Mouse (Mus musculus) midbrain, embryonic 10.5 days (tissue): ENCODE measurements around the gene Pdc. TPM values are rescaled to one million over a fixed set of nuclear protein-coding genes. Genes with fewer than 3 reads are reported as not detected.
"Not testable (repeated sequence)": the region's sequence is repeated elsewhere in the genome, so short reads cannot be mapped to it uniquely, and the experiment has no call there.

Experiments
- DNase-seq: peaks from one replicate; pipeline ENCODE4 v3.0.0-alpha.2; 2017; ENCODE audit warnings: low spot score
- H3K27ac ChIP-seq: fragments of 300-500 bp; sonication (generic); replicated peaks from 2 replicates; pipeline ENCODE4 v1.5.1; 2016; ENCODE audit warnings: mild to moderate bottlenecking
- H3K27me3 ChIP-seq: fragments of 300-500 bp; sonication (generic); 2 replicates; pipeline ENCODE4 v1.6.1; 2016; ENCODE audit warnings: low read depth, mild to moderate bottlenecking; ENCODE audit not compliant: poor library complexity, severe bottlenecking
- H3K36me3 ChIP-seq: fragments of 300-500 bp; sonication (generic); 2 replicates; pipeline ENCODE4 v1.6.1; 2016; ENCODE audit warnings: mild to moderate bottlenecking, moderate library complexity
- H3K4me1 ChIP-seq: fragments of 300-500 bp; sonication (generic); 2 replicates; pipeline ENCODE4 v1.6.1; 2016
- H3K4me3 ChIP-seq: fragments of 300-500 bp; sonication (generic); 2 replicates; pipeline ENCODE4 v1.5.1; 2016; ENCODE audit warnings: mild to moderate bottlenecking, moderate library complexity
- H3K9me3 ChIP-seq: fragments of 300-500 bp; sonication (generic); replicated peaks from 2 replicates; pipeline ENCODE4 v1.6.1; 2016; ENCODE audit warnings: mild to moderate bottlenecking
- WGBS: fragments of 180-500 bp; shearing (Covaris S2); methylation state at CpG from one replicate; pipeline ENCODE4 v1.1.7; 2016; 5-methylcytosine and 5-hydroxymethylcytosine counted together
- polyA plus RNA-seq: library from polyadenylated mRNA; unstranded; fragments of >200 nt; fragmentation: Nextera tagmentation; extraction: Ambion mirVana; gene quantifications from 2 replicates; pipeline ENCODE4 v1.2.1, GENCODE M21; 2016

The Pdc gene
- polyA plus RNA-seq: not detected in 2 replicates

DNA sequence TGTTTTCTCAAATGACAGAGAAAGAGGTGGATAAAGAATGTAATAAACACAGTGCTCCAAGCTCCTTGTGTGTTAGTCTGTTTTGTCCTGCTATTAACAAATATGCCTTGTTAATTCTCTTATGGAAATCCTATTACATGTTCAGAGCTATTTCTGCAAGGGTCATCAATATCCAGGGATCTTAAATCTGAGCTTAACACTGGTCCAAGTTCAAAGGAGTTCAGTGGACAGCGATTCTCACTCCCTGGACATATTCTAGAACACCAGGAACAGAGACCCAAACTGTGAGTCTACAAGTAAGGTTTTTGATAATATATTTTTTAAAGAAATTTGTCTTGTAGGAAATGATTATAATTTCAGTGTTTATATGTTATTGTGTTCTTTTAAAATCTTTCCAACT lies at the start of gene Pdc:
TSS of gene Pdc (plus strand) at position 213 of the 400 bp plus-strand sequence.
- Histone ChIP-seq H3K4me3 (no peak within 1 kb of the TSS), H3K4me1 (peaks cover 4% of the 10 kb centered on the region), H3K9me3 (no peaks in the 10 kb centered on the region), H3K36me3 (no peaks in the 10 kb centered on the region), H3K27ac (no peak within 1 kb of the TSS), H3K27me3 (no peaks in the 10 kb centered on the region)
- WGBS: 89% methylated on average over 1 of the region's 1 CpGs
- no peak for DNase-seq

DNA sequence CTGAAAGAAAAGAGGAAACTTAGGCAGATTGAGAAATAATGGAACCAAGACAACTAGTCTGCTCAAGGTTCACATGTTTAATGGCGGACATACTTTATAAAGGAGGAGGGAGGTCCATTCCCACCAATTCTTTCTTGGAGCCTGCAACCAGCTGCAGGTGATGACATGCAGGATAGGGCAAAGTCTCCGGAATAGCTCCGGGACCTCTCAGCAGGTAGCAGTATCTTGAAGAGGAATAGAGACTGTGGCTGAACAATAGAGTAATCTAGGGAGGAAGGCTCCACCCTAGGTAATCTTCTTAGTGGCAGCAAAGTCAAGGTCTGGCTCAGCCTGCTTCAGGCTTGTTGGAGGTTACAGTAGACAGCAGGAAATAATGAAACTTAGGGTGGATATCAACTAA lies 25.2 kb upstream of the Pdc start:
- not testable (repeated sequence) for H3K4me1 ChIP-seq

DNA sequence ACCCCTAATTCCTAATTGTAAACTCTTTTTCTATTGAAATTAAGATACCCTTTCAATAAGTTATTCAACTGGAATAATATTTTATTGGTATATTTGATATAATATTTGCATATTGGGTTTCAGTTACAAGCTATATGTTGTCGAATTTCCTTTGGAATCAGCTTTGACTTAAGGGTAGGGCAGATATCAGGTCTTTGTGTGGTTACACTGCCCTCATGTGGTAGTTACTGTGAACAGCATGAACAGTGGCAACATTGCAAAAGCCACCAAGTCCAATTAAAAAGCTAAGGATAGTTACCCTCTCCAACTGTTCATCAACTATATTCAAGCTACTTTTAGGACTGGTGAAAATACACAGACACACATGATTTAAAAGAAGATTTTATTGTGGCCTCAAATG lies 11.6 kb upstream of the Pdc start:
- Histone ChIP-seq H3K9me3 (no peaks in the 10 kb centered on the region), H3K4me3 (no peak overlapping the region), H3K27ac (no peak overlapping the region), H3K27me3 (no peaks in the 10 kb centered on the region), H3K4me1 (no peaks in the 10 kb centered on the region), H3K36me3 (no peaks in the 10 kb centered on the region)
- no peak for DNase-seq
- WGBS: 66% methylated on average over 1 of the region's 1 CpGs

More for the DNA sequence above, 25.2 kb upstream of the Pdc start:
- H3K27ac ChIP-seq, H3K27me3 ChIP-seq, H3K36me3 ChIP-seq, H3K4me3 ChIP-seq, H3K9me3 ChIP-seq, DNase-seq: not testable (repeated sequence)
- 66% methylated on average over 3 of the region's 3 CpGs for WGBS

DNA sequence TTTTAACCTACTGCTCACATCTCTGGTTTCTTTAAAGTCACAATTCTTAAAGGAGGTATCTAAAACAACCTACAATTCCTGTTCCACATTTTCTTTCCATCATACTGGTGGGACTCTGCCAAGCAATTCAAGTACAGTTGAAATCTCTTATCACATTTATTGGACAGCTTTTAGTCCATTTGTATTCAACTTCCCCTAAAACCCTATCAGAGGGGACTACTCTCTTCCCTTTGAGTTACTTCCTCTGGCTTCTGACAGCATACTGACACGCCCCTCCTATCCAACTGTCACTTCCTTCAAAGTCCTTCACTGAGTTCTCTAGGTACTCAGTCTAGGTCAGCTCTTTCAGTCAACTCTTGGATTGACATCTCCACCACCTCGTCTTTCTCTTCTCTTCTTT lies 15.9 kb downstream of the Pdc start:
- Histone ChIP-seq H3K27me3 (no peaks in the 10 kb centered on the region), H3K27ac (no peak overlapping the region), H3K9me3 (no peaks in the 10 kb centered on the region), H3K4me1 (no peaks in the 10 kb centered on the region), H3K36me3 (no peaks in the 10 kb centered on the region), H3K4me3 (no peak overlapping the region)
- no peak for DNase-seq
- whole genome bisulfite sequencing: 78% methylated on average over 2 of the region's 2 CpGs

- no peak overlapping the region for H3K27ac ChIP-seq
- H3K9me3 ChIP-seq: no peaks in the 10 kb centered on the region
- no peak for DNase-seq
- WGBS: 94% methylated on average over 1 of the region's 1 CpGs
- H3K36me3 ChIP-seq: peaks cover 45% of the 10 kb centered on the region
- H3K4me3 ChIP-seq: no peak overlapping the region
- H3K27me3 ChIP-seq: no peaks in the 10 kb centered on the region
- H3K4me1 ChIP-seq: no peaks in the 10 kb centered on the region
Observed at GRCm38 (mm10) chr1:150360864-150361263, 41.6 kb downstream of the Pdc start.

- H3K4me1 ChIP-seq: no peaks in the 10 kb centered on the region
- H3K27ac ChIP-seq: no peak overlapping the region
- H3K36me3 ChIP-seq: peaks cover 24% of the 10 kb centered on the region
- DNase-seq: no peak
- H3K27me3 ChIP-seq: no peaks in the 10 kb centered on the region
- H3K9me3 ChIP-seq: no peaks in the 10 kb centered on the region
- H3K4me3 ChIP-seq: no peak overlapping the region
- WGBS: 92% methylated on average over 3 of the region's 3 CpGs
Observed at GRCm38 (mm10) chr1:150372895-150373294, 53.7 kb downstream of the Pdc start.

GRCm38 (mm10) chr1:150374247-150374646 lies 55.0 kb downstream of the Pdc start:
- peaks cover 29% of the 10 kb centered on the region for H3K36me3 ChIP-seq
- no peak overlapping the region for H3K27ac ChIP-seq
- H3K9me3 ChIP-seq: no peaks in the 10 kb centered on the region
- H3K4me3 ChIP-seq: no peak overlapping the region
- no peak for DNase-seq
- H3K4me1 ChIP-seq: no peaks in the 10 kb centered on the region
- no peaks in the 10 kb centered on the region for H3K27me3 ChIP-seq
- WGBS: 91% methylated on average over 2 of the region's 2 CpGs

Other genes starting within 250 kb of the Pdc start
- 0.02 and 0.11 TPM in 2 replicates for gene Ptgs2, start 219.4 kb upstream of the Pdc start, polyA plus RNA-seq
- gene Tpr, start 73.4 kb downstream of the Pdc start, polyA plus RNA-seq: 166 and 170 TPM in 2 replicates
- gene Odr4, start 73.7 kb downstream of the Pdc start, polyA plus RNA-seq: 30.5 and 31.3 TPM in 2 replicates
- 0.37 and 0.53 TPM in 2 replicates for gene Prg4, start 146.7 kb downstream of the Pdc start, polyA plus RNA-seq